Mouse (Mus musculus) MEL (cell line): ENCODE measurements around the gene Nmrk1.

Experiments
- CTCF ChIP-seq, 3 experiments: IDR thresholded peaks in 2 of 3; conservative IDR thresholded peaks in 1 of 3; 2 replicates each; pipeline ENCODE4 v1.5.1; 2011 to 2012; ENCODE audit warnings: low read length in 3 of 3, low read depth in 2 of 3, mild to moderate bottlenecking in 2 of 3, improper control_type of control experiment in 1 of 3, inconsistent platforms in 1 of 3, mixed read lengths in 1 of 3, moderate library complexity in 1 of 3; ENCODE audit not compliant: control insufficient read depth in 1 of 3, insufficient read depth in 1 of 3, poor library complexity in 1 of 3, severe bottlenecking in 1 of 3
- ELF1 ChIP-seq: IDR thresholded peaks from 2 replicates; pipeline ENCODE4 v1.6.1; 2014; ENCODE audit warnings: low read depth, mild to moderate bottlenecking, inconsistent platforms, low read length, improper control_type of control experiment, moderate library complexity
- GABPA ChIP-seq: IDR thresholded peaks from 2 replicates; pipeline ENCODE4 v1.6.1; 2012; ENCODE audit warnings: low read depth, mild to moderate bottlenecking, inconsistent platforms, low read length, improper control_type of control experiment, moderate library complexity
- GATA1 ChIP-seq: IDR thresholded peaks from 2 replicates; pipeline ENCODE4 v1.6.1; 2011; ENCODE audit warnings: low read depth, low read length, improper control_type of control experiment
- JUND ChIP-seq: IDR thresholded peaks from 2 replicates; pipeline ENCODE4 v1.6.1; 2011; ENCODE audit warnings: low read depth, mild to moderate bottlenecking, improper control_type of control experiment, low read length
- POLR2A ChIP-seq, 2 experiments: IDR thresholded peaks; 2 replicates each; pipeline ENCODE4 v1.6.1; 2011 to 2012; ENCODE audit warnings: low read length in 2 of 2, mild to moderate bottlenecking in 2 of 2, control low read depth in 1 of 2, improper control_type of control experiment in 1 of 2, low read depth in 1 of 2, moderate library complexity in 1 of 2; ENCODE audit not compliant: control insufficient read depth in 1 of 2, insufficient read depth in 1 of 2, poor library complexity in 1 of 2
- RAD21 ChIP-seq: IDR thresholded peaks from 2 replicates; pipeline ENCODE4 v1.6.1; 2011; ENCODE audit warnings: mild to moderate bottlenecking, low read depth, low read length, improper control_type of control experiment
- SIN3A ChIP-seq: IDR thresholded peaks from 2 replicates; pipeline ENCODE4 v1.6.1; 2012; ENCODE audit warnings: low read length, improper control_type of control experiment, inconsistent platforms
- TBP ChIP-seq: IDR thresholded peaks from 2 replicates; pipeline ENCODE4 v1.8.0; 2011; ENCODE audit warnings: low read depth, low read length, improper control_type of control experiment
- TCF12 ChIP-seq: IDR thresholded peaks from 2 replicates; pipeline ENCODE4 v1.6.1; 2014; ENCODE audit warnings: low read depth, mild to moderate bottlenecking, inconsistent platforms, low read length, improper control_type of control experiment, moderate library complexity
- UBTF ChIP-seq: IDR thresholded peaks from 2 replicates; pipeline ENCODE4 v1.6.1; 2012; ENCODE audit warnings: low read depth, mild to moderate bottlenecking, inconsistent platforms, low read length, improper control_type of control experiment, moderate library complexity, borderline replicate concordance; ENCODE audit not compliant: insufficient read depth
- ZC3H11A ChIP-seq: IDR thresholded peaks from 2 replicates; pipeline ENCODE4 v1.6.1; 2012; ENCODE audit warnings: low read depth, mild to moderate bottlenecking, inconsistent platforms, low read length, improper control_type of control experiment

DNA sequence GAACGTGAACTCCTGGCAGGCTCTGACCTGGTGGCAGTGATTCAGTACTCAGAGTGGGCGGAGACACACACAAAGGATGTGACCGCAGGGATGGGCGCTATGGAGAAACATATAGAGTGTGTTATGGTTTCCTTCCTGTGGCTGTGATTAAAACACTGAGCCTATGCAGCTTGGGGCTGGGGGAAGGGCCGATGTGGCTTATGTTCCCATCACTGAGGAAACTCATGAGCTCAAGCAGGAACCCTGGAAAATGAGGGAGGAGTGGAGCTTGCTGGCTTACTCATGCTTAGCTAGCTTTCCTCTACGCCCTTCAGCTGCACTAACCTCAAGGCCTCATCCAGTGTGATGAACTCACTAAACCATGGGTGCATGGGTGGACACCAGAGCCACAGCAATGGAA lies 28.7 kb upstream of the Nmrk1 start:
- TF ChIP-seq POLR2A (IDR thresholded peaks at IDR 0.05; ENCODE audit: control insufficient read depth in 1 of 2, insufficient read depth in 1 of 2, low read depth in 1 of 2, low read length in 2 of 2, poor library complexity in 1 of 2) (no peak), GABPA (no peak), TCF12 (no peak), CTCF (IDR thresholded peaks at IDR 0.05 in 2 of 3, conservative IDR thresholded peaks at IDR 0.05 in 1 of 3; ENCODE audit: control insufficient read depth in 1 of 3, insufficient read depth in 1 of 3, low read depth in 2 of 3, low read length in 3 of 3, poor library complexity in 1 of 3, severe bottlenecking in 1 of 3) (no peak), RAD21 (no peak), ELF1 (no peak), JUND (no peak), UBTF (no peak), TBP (no peak), GATA1 (no peak), SIN3A (no peak), ZC3H11A (no peak)
